Mouse (Mus musculus) olfactory bulb, adult 2 months (tissue): ENCODE results near the gene Faf1.

Experiments
- CTCF ChIP-seq: fragments of 200-500 bp; IDR thresholded peaks from 2 replicates; pipeline ENCODE4 v1.5.1; 2012; ENCODE audit warnings: low read depth, mild to moderate bottlenecking, low read length, moderate library complexity; ENCODE audit not compliant: insufficient read depth
- POLR2A ChIP-seq: fragments of 200-500 bp; IDR thresholded peaks from 2 replicates; pipeline ENCODE4 v1.6.1; 2012; ENCODE audit warnings: mild to moderate bottlenecking, low read depth, low read length, moderate library complexity; ENCODE audit not compliant: insufficient read depth

DNA sequence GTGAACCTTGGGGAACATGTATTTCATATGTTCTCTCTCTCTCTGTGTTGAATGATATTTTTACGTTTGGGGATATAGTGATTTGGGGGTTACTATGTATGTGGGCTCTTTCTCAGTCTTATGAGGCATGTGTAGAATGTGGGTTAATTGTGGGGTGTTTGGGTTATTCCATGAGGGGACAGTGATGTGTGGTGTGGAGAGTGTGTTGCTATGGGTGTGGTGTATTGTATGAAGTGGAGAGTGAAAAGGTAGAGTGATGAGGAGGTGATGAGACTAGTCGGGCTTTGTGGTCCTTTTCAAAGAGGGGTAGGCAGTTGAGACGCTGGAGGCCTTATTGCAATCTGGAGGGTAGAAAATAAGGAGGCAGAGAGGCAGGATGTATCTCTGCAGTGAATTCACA lies 833 bp downstream of the Faf1 start:
- TF ChIP-seq POLR2A (no peak), CTCF (no peak)
